Mouse (Mus musculus): ENCODE measurements around the gene Slc16a1. TPM values are rescaled to one million over a fixed set of nuclear protein-coding genes. Genes with fewer than 3 reads are reported as not detected.
A peak's percentile ranks its signal among the peaks of the same experiment; 100 is the strongest.
"Not testable (repeated sequence)": the region's sequence is repeated elsewhere in the genome, so short reads cannot be mapped to it uniquely, and the experiment has no call there.

The Slc16a1 gene
- polyA plus RNA-seq, 1 experiment, result 24.7 TPM

- peak; percentile 53 for DNase-seq (ENCODE audit: low spot score)
These were observed 672 bp downstream of the Slc16a1 start for GRCm38 (mm10) chr3:104638932-104639748.

GRCm38 (mm10) chr3:104639749-104640368 is 1.4 kb downstream of the Slc16a1 start:
- DNase-seq (ENCODE audit: low spot score), result no peak

GRCm38 (mm10) chr3:104640855-104641254 is 2.4 kb downstream of the Slc16a1 start:
- DNase-seq (ENCODE audit: low spot score), result no peak

- no peak for DNase-seq (ENCODE audit: low spot score)
These were observed 2.8 kb downstream of the Slc16a1 start for GRCm38 (mm10) chr3:104641313-104641712.

GRCm38 (mm10) chr3:104643113-104643512 is 4.6 kb downstream of the Slc16a1 start:
- DNase-seq (ENCODE audit: low spot score), result no peak

- DNase-seq (ENCODE audit: low spot score), result no peak
These were observed 5.4 kb downstream of the Slc16a1 start for GRCm38 (mm10) chr3:104643810-104644270.

- DNase-seq (ENCODE audit: low spot score), result no peak
These were observed 5.9 kb downstream of the Slc16a1 start for GRCm38 (mm10) chr3:104644371-104644770.

GRCm38 (mm10) chr3:104654219-104654618 is 15.8 kb downstream of the Slc16a1 start:
- DNase-seq (ENCODE audit: low spot score), result no peak

- DNase-seq (ENCODE audit: low spot score), result no peak
These were observed 16.5 kb downstream of the Slc16a1 start for GRCm38 (mm10) chr3:104654921-104655320.

GRCm38 (mm10) chr3:104658706-104659105 is 20.2 kb downstream of the Slc16a1 start:
- no peak for DNase-seq (ENCODE audit: low spot score)

GRCm38 (mm10) chr3:104659758-104660157 is 21.3 kb downstream of the Slc16a1 start:
- no peak for DNase-seq (ENCODE audit: low spot score)

GRCm38 (mm10) chr3:104660522-104660921 is 22.1 kb downstream of the Slc16a1 start:
- DNase-seq (ENCODE audit: low spot score), result no peak

- DNase-seq (ENCODE audit: low spot score), result no peak
These were observed 23.5 kb downstream of the Slc16a1 start for GRCm38 (mm10) chr3:104662007-104662406.

GRCm38 (mm10) chr3:104662926-104663325 is 24.5 kb downstream of the Slc16a1 start:
- no peak for DNase-seq (ENCODE audit: low spot score)

- no peak for DNase-seq (ENCODE audit: low spot score)
These were observed 28.5 kb downstream of the Slc16a1 start for GRCm38 (mm10) chr3:104666950-104667349.

GRCm38 (mm10) chr3:104667451-104667850 is 29.0 kb downstream of the Slc16a1 start:
- DNase-seq (ENCODE audit: low spot score), result no peak

GRCm38 (mm10) chr3:104668989-104669388 is 30.5 kb downstream of the Slc16a1 start:
- DNase-seq (ENCODE audit: low spot score), result no peak

- no peak for DNase-seq (ENCODE audit: low spot score)
These were observed 31.4 kb downstream of the Slc16a1 start for GRCm38 (mm10) chr3:104669856-104670182.

GRCm38 (mm10) chr3:104670183-104671020 is 31.9 kb downstream of the Slc16a1 start:
- DNase-seq (ENCODE audit: low spot score), result not testable (repeated sequence)

- no peak for DNase-seq (ENCODE audit: low spot score)
These were observed 33.1 kb downstream of the Slc16a1 start for GRCm38 (mm10) chr3:104671543-104671942.

- no peak for DNase-seq (ENCODE audit: low spot score)
These were observed 33.6 kb downstream of the Slc16a1 start for GRCm38 (mm10) chr3:104672041-104672440.

- DNase-seq (ENCODE audit: low spot score), result no peak
These were observed 35.3 kb downstream of the Slc16a1 start for GRCm38 (mm10) chr3:104673642-104674328.

All from urinary bladder, adult 2 months (tissue).